Mouse (Mus musculus) kidney, postnatal 10 days (tissue): ENCODE measurements around the gene Dennd4c.
"Not testable (repeated sequence)": the region's sequence is repeated elsewhere in the genome, so short reads cannot be mapped to it uniquely, and the experiment has no call there.

Experiments used
- DNase-seq: peaks from one replicate; pipeline ENCODE4 v3.0.0; 2021; ENCODE audit warnings: mixed read lengths

Dennd4c gene

DNA sequence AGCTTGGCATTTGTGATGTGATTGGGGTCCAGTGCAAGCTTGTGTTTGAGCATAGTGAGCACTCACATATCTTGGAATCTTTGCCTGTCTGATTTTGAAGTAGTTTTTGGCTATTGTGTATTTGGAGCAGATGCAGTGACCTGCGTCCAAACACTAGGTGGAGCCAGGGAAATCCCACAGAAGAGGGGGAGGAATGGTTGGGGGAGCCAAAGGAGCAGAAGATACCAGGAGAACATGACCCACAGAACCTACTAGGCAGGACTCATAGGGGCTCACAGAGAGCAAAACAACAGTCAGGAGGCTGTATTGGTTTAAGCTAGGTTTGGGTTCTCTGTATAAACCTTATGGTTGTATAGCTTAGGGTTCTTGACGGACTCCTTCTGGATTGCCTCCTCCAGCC, 62.2 kb downstream of the Dennd4c start:
- peak; percentile 17 for DNase-seq

GRCm38 (mm10) chr4:86814850-86815249, 66.5 kb downstream of the Dennd4c start:
- no peak for DNase-seq

DNA sequence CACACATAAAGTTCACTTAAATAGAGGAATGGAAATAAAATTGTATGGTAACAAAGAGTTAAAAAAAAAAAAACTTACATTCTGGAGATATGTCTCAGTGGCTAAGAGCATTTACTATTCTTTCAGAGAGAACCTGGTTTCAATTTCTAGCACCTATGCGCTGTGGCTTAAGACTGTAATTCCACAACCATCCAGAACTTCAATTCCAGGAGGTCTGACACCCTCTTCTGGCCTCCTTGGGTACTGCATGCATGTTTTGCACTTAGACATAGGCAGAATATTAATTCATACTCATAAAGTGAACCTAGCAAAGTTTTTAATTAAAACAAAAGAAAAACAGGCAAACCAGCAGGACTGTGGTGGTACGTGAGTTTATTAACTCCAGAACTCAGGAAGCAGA, 74.8 kb downstream of the Dennd4c start:
- DNase-seq, result peak; percentile 78

DNA sequence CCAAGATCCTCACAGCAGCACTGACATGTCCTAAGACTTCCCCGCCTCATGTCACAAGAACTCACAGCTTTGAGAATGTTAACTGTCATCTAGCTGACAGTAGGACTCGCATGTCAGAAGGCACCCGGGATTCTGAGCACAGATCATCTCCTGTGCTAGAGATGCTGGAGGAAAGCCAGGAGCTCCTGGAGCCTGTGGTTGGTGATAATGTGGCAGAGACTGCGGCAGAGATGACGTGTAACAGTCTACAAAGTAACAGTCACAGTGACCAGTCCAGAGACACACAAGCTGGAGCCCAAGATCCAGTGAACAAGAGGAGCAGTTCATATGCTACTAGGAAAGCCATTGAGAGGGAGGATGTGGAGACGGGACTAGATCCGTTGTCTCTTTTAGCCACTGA, 76.8 kb downstream of the Dennd4c start:
- no peak for DNase-seq

GRCm38 (mm10) chr4:86831896-86832295, 83.5 kb downstream of the Dennd4c start:
- DNase-seq, result no peak

GRCm38 (mm10) chr4:86841141-86841540, 92.8 kb downstream of the Dennd4c start:
- not testable (repeated sequence) for DNase-seq

- DNase-seq, result no peak
Observed at GRCm38 (mm10) chr4:86845384-86845783, 97.0 kb downstream of the Dennd4c start.

DNA sequence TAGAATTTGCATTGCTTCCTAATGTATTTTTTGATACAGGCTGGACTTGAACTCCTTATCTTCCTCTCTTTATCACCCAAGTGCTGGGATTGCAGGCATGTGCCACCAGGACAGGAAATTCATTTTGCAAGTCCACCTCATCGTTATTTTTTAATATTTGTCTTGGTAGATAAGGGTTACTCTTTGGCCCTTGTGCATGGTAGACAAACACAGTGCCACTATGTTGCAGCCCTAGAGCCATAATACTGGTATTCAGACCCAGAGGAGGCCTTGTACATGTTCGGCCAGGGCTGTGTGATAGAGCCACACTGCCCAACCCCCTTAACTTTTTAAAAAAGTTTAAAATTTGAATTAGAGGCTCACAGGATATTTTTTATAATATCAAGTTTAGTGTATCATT, 98.9 kb downstream of the Dennd4c start:
- DNase-seq, result no peak

DNA sequence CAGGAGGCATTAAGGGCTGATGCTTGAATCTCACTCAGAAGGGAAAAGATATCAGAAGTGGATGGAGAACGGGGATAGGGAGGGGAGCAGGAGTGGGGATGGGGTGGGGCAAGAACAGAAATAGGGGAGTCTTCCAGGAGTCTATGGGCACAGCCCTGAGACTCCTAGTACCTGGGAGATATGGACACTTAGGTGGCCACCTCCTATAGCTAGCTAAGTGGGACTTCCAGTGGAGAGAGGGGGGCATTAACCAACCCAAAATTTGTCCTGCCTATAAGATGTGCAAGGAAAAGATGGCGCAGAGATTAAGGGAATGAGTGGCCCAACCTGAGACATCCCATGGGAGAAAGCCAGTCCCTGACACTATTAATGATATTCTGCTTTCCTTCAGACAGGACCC, 103.0 kb downstream of the Dennd4c start:
- DNase-seq, result no peak

- DNase-seq, result no peak
Observed at GRCm38 (mm10) chr4:86852018-86852417, 103.7 kb downstream of the Dennd4c start.

DNA sequence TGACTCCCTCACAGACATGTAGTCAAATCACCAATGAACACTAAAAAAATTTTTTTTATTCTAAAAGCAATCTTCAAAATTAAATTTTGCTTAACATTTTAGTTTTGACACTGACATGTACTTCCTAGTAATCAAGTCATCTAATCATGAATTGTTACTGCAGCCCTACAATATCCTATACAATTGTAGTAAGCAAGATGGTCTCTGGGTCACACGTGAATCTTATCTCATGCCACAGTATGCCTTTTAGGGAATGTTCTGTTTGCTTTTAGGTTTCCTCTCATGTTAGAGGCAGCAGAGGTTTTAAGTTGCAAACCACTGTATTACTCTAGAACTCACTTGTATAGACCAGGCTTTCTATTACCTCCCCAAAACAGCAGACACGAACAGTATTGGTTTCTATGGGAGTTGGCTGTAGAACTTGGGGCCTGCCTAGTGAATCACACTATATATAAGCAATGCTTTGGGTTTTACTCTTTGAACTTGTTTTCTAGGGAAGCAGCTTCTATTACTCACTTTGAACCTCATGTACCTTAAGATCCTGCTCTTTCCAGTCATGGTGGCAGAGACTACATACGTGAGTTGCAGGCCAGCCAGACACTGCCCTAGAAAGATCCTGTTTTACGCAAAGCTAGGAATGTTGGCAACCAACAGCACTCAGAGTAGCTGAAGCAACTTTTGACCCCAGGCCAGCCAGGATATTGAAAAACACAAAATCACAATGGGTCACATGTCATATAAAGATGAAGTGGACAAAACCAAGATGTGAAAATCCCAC, 104.6 kb downstream of the Dennd4c start:
- DNase-seq, result no peak

DNA sequence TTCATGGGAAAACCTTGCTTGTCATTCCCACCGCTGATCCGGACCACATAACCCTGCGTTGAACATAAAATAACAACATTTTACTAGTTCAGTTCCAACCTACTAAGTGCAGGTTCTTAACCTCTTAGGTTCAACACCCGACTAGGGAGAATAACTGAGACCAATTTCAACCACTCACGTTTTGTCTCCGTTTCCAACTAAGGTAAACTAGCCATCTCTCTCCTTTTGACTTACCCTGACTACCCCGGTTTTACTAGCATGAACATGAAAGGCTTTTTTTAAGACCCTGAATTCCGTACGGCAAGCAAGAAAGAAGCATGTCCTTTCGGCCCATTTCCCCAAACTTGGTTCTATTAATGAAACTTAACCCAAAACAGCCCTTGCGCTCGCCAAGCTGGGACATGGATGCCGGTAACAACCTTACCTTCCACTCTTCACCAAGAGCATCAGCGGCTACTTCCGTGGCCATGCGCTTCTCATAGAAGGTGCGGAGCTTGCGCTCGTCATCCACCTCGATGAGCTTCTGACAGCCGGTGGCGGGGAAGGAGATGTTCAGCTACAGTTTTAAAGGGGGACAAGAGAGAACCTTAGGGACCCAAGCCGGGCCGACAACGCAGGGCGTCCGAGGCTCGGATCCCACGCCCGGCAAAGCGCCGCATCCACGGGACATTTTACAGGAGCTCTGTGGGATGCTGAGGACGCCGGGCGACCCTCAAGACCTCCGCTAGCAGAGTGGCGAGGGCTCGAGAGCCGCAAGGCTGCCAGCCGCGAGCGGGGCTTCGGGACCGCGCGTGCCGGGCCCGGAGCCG, 108.2 kb downstream of the Dennd4c start:
- no peak for DNase-seq

DNA sequence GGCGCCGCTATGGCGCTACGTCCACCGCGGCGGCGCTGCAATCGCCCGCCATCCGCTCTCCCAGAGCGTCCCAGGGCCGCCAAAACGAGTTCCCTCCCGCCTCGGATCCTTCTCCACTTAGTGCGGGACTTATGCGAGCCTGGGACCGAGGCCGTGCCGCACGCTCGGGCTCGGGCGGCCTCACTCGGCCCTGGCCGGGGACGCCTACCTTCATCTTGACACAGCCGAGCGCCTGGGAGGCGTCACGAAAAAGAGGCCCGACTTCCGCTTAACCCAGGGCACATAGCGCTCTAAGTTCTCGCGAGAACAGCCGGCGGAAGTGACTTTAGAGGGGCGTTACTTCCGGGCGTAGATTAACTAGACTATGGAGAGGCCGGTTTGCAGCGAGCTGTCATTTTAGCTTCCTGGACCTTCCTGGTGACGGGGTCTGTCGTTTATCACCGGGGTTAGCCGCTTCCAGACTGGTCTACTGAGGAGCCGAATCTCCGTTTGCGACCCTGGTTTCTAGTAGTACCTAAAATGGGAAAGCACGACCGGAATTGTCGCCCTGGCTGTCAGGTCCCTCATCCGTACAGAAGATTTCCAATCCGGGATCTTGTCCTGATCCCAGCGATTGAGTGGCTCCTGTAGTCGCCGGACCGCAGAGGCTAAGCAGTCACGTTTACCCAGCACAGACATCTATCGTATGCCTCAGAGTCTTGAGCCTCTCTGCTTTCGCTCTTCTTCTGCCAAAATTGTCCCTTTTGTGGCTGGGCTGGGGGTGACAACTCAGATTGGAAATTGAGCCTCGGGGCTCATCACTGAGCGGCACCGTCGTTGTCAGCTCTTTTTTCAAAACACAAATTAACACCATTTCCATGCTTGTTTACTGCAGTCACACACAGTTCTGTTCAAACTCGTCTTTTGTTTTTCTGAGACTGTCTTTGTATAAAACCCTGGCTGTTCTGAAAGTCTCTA, 109.0 kb downstream of the Dennd4c start, which contains the start of gene Rps6:
TSS of gene Rps6 (minus strand) at position 300 of the 957 bp plus-strand sequence.
- peak; percentile 98 for DNase-seq

GRCm38 (mm10) chr4:86858070-86858440, 109.7 kb downstream of the Dennd4c start:
- DNase-seq, result no peak

GRCm38 (mm10) chr4:86864087-86864486, 115.7 kb downstream of the Dennd4c start:
- no peak for DNase-seq

- DNase-seq, result no peak
Observed at GRCm38 (mm10) chr4:86871988-86872387, 123.6 kb downstream of the Dennd4c start.

- DNase-seq, result no peak
Observed at GRCm38 (mm10) chr4:86873072-86873471, 124.7 kb downstream of the Dennd4c start.

- peak; percentile 98 for DNase-seq
Observed at GRCm38 (mm10) chr4:86874146-86874847, 125.9 kb downstream of the Dennd4c start, which contains the start of gene Acer2. Gene Acer2 (plus strand): TSS chr4:86874396.

DNA sequence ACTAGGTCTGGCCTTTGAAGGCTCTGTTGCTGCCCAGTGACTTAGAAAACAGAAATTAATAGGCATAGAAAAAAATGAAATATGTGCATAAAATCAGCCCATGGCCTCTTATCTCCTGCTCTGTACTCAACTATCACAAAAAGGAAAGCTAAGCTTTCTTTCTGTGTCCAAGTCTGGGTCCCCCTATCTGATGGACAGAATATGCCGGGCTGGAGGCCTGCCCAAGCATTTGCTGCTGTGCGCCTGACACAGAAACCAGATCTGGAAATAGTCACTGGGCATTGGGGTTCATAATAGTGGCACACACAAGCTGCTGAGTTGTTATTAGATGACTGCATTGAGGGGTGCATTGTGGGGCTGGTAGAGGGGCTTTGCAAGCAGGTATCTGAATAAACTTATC, 131.1 kb downstream of the Dennd4c start:
- DNase-seq, result peak; percentile 51

DNA sequence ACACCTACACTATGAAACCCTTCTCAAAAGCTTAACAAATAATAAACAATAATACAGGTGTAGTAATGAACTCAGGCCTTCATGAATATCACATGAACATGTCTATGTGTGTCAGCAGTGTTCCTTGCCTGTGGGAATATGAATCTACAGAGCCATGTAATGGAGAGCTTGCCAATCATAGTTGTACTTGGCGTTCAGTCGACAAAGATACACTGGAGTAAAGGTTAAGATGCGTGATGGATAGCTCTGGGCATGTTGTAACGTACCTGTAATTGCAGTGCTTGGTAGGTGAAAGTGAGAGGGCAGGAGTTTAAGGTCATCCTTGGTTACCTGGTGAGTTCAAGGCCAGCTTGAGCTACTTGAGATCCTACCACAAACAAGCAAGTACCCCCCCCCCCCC, 132.8 kb downstream of the Dennd4c start:
- no peak for DNase-seq

GRCm38 (mm10) chr4:86882413-86882812, 134.1 kb downstream of the Dennd4c start:
- DNase-seq, result no peak

- DNase-seq, result peak; percentile 59
Observed at GRCm38 (mm10) chr4:86884945-86885344, 136.6 kb downstream of the Dennd4c start.
